Mouse (Mus musculus) liver, embryonic 13.5 days (tissue): ENCODE measurements around the gene Olfr896-ps1. TPM values are rescaled to one million over a fixed set of nuclear protein-coding genes. Genes with fewer than 3 reads are reported as not detected.

ENCODE experiments used
- ATAC-seq: fragments of 200-750 bp; cut with Nextera tagmentation; 2 replicates; pipeline ENCODE4 v1.8.0; 2017; ENCODE audit warnings: low read depth, mild to moderate bottlenecking, moderate number of reproducible peaks, moderate library complexity
- DNase-seq: peaks from one replicate; pipeline ENCODE4 v3.0.0; 2022
- H3K27ac ChIP-seq: fragments of 300-500 bp; sonication (generic); 2 replicates; pipeline ENCODE4 v1.5.1; 2015; ENCODE audit warnings: moderate library complexity, mild to moderate bottlenecking, inconsistent platforms
- H3K27me3 ChIP-seq: fragments of 300-500 bp; sonication (generic); 2 replicates; pipeline ENCODE4 v1.6.1; 2015; ENCODE audit warnings: mild to moderate bottlenecking, inconsistent platforms
- H3K36me3 ChIP-seq: fragments of 300-500 bp; sonication (generic); 2 replicates; pipeline ENCODE4 v1.6.1; 2015; ENCODE audit warnings: mild to moderate bottlenecking, inconsistent platforms
- H3K4me1 ChIP-seq: fragments of 300-500 bp; sonication (generic); replicated peaks from 2 replicates; pipeline ENCODE4 v1.6.1; 2015; ENCODE audit warnings: inconsistent platforms
- H3K4me2 ChIP-seq: fragments of 300-500 bp; sonication (generic); 2 replicates; pipeline ENCODE4 v1.6.1; 2015; ENCODE audit warnings: inconsistent platforms, mild to moderate bottlenecking, moderate library complexity
- H3K4me3 ChIP-seq: fragments of 300-500 bp; sonication (generic); replicated peaks from 2 replicates; pipeline ENCODE4 v1.5.1; 2015; ENCODE audit warnings: mild to moderate bottlenecking, inconsistent platforms
- H3K9ac ChIP-seq: fragments of 300-500 bp; sonication (generic); 2 replicates; pipeline ENCODE4 v1.6.1; 2015; ENCODE audit warnings: mild to moderate bottlenecking, inconsistent platforms
- H3K9me3 ChIP-seq: fragments of 300-500 bp; sonication (generic); replicated peaks from 2 replicates; pipeline ENCODE4 v1.6.1; 2016; ENCODE audit warnings: inconsistent platforms
- WGBS: fragments of 180-500 bp; shearing (Covaris S2); methylation state at CpG from one replicate; pipeline ENCODE4 v1.1.7; 2015; ENCODE audit not compliant: insufficient replicate concordance; 5-methylcytosine and 5-hydroxymethylcytosine counted together
- polyA plus RNA-seq: library from polyadenylated mRNA; unstranded; fragments of >200 nt; fragmentation: Nextera tagmentation; extraction: Ambion mirVana; gene quantifications from 2 replicates; pipeline ENCODE4 v1.2.1, GENCODE M21; 2015

Olfr896-ps1 gene
- polyA plus RNA-seq = not detected in 2 replicates

- 68% methylated on average over 1 of the region's 1 CpGs for WGBS
- H3K27ac ChIP-seq = no peak within 1 kb of the TSS
- H3K9me3 ChIP-seq = no peaks in the 10 kb centered on the region
- no peak within 1 kb of the TSS for H3K9ac ChIP-seq
- H3K36me3 ChIP-seq = no peaks in the 10 kb centered on the region
- no peak for ATAC-seq
- H3K27me3 ChIP-seq = no peaks in the 10 kb centered on the region
- H3K4me1 ChIP-seq = no peaks in the 10 kb centered on the region
- no peak within 1 kb of the TSS for H3K4me3 ChIP-seq
- no peak for DNase-seq
- no peak within 1 kb of the TSS for H3K4me2 ChIP-seq
These were observed at the start of gene Olfr896-ps1 for GRCm38 (mm10) chr9:38290807-38291206. Olfr896-ps1 (plus strand) TSS chr9:38291107.

GRCm38 (mm10) chr9:38252474-38252873, 38.4 kb upstream of the Olfr896-ps1 start, which contains the start of gene Olfr143:
Olfr143 (plus strand) TSS chr9:38252774.
- no peaks in the 10 kb centered on the region for H3K4me1 ChIP-seq
- H3K27ac ChIP-seq = no peak within 1 kb of the TSS
- H3K9ac ChIP-seq = no peak within 1 kb of the TSS
- ATAC-seq (no peak), DNase-seq (no peak)
- H3K27me3 ChIP-seq = no peaks in the 10 kb centered on the region
- H3K36me3 ChIP-seq = no peaks in the 10 kb centered on the region
- H3K4me2 ChIP-seq = no peak within 1 kb of the TSS
- H3K9me3 ChIP-seq = no peaks in the 10 kb centered on the region
- no peak within 1 kb of the TSS for H3K4me3 ChIP-seq

- H3K4me3 ChIP-seq = no peak within 1 kb of the TSS
- H3K27ac ChIP-seq = no peak within 1 kb of the TSS
- H3K4me2 ChIP-seq = no peak within 1 kb of the TSS
- H3K4me1 ChIP-seq = no peaks in the 10 kb centered on the region
- DNase-seq (no peak), ATAC-seq (no peak)
- no peak within 1 kb of the TSS for H3K9ac ChIP-seq
- no peaks in the 10 kb centered on the region for H3K27me3 ChIP-seq
- H3K36me3 ChIP-seq = no peaks in the 10 kb centered on the region
- no peaks in the 10 kb centered on the region for H3K9me3 ChIP-seq
These were observed 23.4 kb upstream of the Olfr896-ps1 start, which contains the start of gene Olfr895 for GRCm38 (mm10) chr9:38267551-38267950. Olfr895 (plus strand) TSS chr9:38267851.

DNA sequence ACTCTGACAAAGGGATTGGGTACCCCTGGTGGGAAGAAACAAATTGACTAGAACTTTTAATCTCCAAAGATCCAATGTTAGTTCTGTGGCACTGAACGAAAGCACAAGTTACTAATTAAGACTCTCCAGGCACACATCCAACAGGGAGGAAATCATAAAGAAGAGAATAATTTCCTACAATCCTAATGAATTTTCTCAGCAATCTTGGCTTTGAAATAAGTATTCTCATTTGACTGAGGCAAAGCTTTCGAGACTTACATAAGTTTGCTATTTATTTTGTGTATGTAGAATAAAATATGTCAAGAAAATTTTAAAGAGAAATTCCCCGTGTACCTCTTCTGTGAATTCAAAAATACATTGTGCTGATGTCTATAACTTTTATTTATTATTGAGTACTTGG, 37.9 kb downstream of the Olfr896-ps1 start, which contains the start of gene Olfr25:
TSS of gene Olfr25 (plus strand) at position 301 of the 400 bp plus-strand sequence.
- DNase-seq (no peak), ATAC-seq (no peak)
- WGBS = 50% methylated on average over 3 of the region's 3 CpGs
- H3K4me2 ChIP-seq = no peak within 1 kb of the TSS
- H3K4me1 ChIP-seq = no peaks in the 10 kb centered on the region
- H3K9ac ChIP-seq = no peak within 1 kb of the TSS
- no peaks in the 10 kb centered on the region for H3K36me3 ChIP-seq
- no peak within 1 kb of the TSS for H3K4me3 ChIP-seq
- H3K27me3 ChIP-seq = no peaks in the 10 kb centered on the region
- H3K27ac ChIP-seq = no peak within 1 kb of the TSS
- H3K9me3 ChIP-seq = no peaks in the 10 kb centered on the region

Other genes starting within 250 kb of the Olfr896-ps1 start
- not detected in 2 replicates for gene Olfr884, start 244.6 kb upstream of the Olfr896-ps1 start, polyA plus RNA-seq
- gene Olfr885, start 229.8 kb upstream of the Olfr896-ps1 start, polyA plus RNA-seq = not detected in 2 replicates
- not detected in 2 replicates for gene Olfr887, start 207.0 kb upstream of the Olfr896-ps1 start, polyA plus RNA-seq
- gene Olfr888, start 183.0 kb upstream of the Olfr896-ps1 start, polyA plus RNA-seq = not detected in 2 replicates
- 0.15 and 0.18 TPM in 2 replicates for gene Olfr889, start 175.9 kb upstream of the Olfr896-ps1 start, polyA plus RNA-seq
- gene Olfr890, start 148.6 kb upstream of the Olfr896-ps1 start, polyA plus RNA-seq = not detected in 2 replicates
- gene Olfr891, start 110.3 kb upstream of the Olfr896-ps1 start, polyA plus RNA-seq = not detected in 2 replicates
- not detected in 2 replicates for gene Olfr893, start 82.7 kb upstream of the Olfr896-ps1 start, polyA plus RNA-seq
- not detected in 2 replicates for gene Olfr894, start 73.1 kb upstream of the Olfr896-ps1 start, polyA plus RNA-seq
- not detected in 2 replicates for gene Olfr143, start 38.3 kb upstream of the Olfr896-ps1 start, polyA plus RNA-seq
- gene Olfr895, start 23.3 kb upstream of the Olfr896-ps1 start, polyA plus RNA-seq = not detected in 2 replicates
- gene Olfr25, start 38.0 kb downstream of the Olfr896-ps1 start, polyA plus RNA-seq = not detected in 2 replicates
- not detected in 2 replicates for gene Olfr898, start 57.3 kb downstream of the Olfr896-ps1 start, polyA plus RNA-seq
- gene Olfr250, start 75.8 kb downstream of the Olfr896-ps1 start, polyA plus RNA-seq = not detected in 2 replicates
- not detected in 2 replicates for gene Olfr251, start 86.0 kb downstream of the Olfr896-ps1 start, polyA plus RNA-seq
- gene Olfr147, start 110.6 kb downstream of the Olfr896-ps1 start, polyA plus RNA-seq = not detected in 2 replicates
- gene Olfr901, start 138.3 kb downstream of the Olfr896-ps1 start, polyA plus RNA-seq = not detected in 2 replicates
- gene Olfr902, start 156.5 kb downstream of the Olfr896-ps1 start, polyA plus RNA-seq = not detected in 2 replicates
- gene Olfr904, start 172.0 kb downstream of the Olfr896-ps1 start, polyA plus RNA-seq = not detected in 2 replicates
- not detected in 2 replicates for gene Olfr905, start 180.0 kb downstream of the Olfr896-ps1 start, polyA plus RNA-seq
- gene Olfr906, start 196.0 kb downstream of the Olfr896-ps1 start, polyA plus RNA-seq = not detected in 2 replicates
- gene Olfr907, start 204.7 kb downstream of the Olfr896-ps1 start, polyA plus RNA-seq = not detected in 2 replicates
- not detected in 2 replicates for gene Olfr911-ps1, start 230.5 kb downstream of the Olfr896-ps1 start, polyA plus RNA-seq
- gene Olfr910, start 246.7 kb downstream of the Olfr896-ps1 start, polyA plus RNA-seq = not detected in 2 replicates